Mouse (Mus musculus): Measurements from ENCODE around the gene Vmn1r225. TPM values are rescaled to one million over a fixed set of nuclear protein-coding genes. Genes with fewer than 3 reads are reported as not detected.

The Vmn1r225 gene
- not detected for polyA plus RNA-seq (2014; fragmentation: Illumina TruSeq; extraction: RNeasy Lipid Tissue Mini Kit (QIAGEN cat#74804); ENCODE audit: low read depth, low replicate concordance)

DNA sequence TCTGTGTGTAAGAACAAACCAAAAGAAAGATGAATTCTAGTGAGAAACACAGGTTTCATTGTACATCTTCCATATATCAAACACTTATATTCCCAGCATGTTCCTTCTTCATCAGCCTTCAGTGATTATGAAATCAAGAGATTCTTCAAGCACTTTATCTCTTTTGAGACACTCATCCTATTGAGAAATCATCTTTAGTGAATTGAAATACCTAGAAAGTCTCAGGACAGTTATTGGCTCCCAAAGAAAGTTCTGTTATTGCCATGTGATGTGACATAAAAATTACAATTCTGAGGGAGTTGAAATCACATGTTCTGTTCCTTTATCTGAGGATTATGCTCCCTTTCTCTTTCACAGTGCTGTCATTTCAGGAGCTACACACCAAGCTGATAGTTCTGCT is at the start of gene Vmn1r225:
Gene Vmn1r225 (plus strand): TSS at position 301 of the 400 bp plus-strand sequence.

DNA sequence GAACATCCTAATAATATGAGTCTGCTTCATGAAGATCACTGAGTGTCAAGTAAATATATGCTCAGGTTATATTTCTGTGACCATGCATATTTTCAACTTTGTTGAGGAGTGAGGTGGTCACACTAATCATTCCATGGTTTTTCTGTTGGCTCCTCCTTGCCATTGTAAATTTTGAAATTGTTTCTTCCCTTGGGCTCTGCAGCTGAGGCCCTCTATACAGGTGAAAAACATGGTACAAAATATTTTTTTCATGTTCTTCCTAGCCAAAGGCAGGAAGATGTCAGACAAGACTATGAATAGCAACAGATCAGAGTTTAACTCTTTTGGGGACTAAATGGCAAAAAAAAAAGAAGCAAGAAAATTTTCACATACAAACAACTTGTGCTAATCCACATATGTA is 16.7 kb upstream of the Vmn1r225 start, which contains the start of gene Vmn2r108:
Gene Vmn2r108 (minus strand): TSS at position 101 of the 400 bp plus-strand sequence.

Other genes starting within 250 kb of the Vmn1r225 start
- not detected for gene Vmn2r106, start 212.6 kb upstream of the Vmn1r225 start, polyA plus RNA-seq (2014; fragmentation: Illumina TruSeq; extraction: RNeasy Lipid Tissue Mini Kit (QIAGEN cat#74804); ENCODE audit: low read depth, low replicate concordance)
- gene Vmn2r107, start 152.9 kb upstream of the Vmn1r225 start, polyA plus RNA-seq (2014; fragmentation: Illumina TruSeq; extraction: RNeasy Lipid Tissue Mini Kit (QIAGEN cat#74804); ENCODE audit: low read depth, low replicate concordance), result not detected
- gene Vmn1r224, start 84.0 kb upstream of the Vmn1r225 start, polyA plus RNA-seq (2014; fragmentation: Illumina TruSeq; extraction: RNeasy Lipid Tissue Mini Kit (QIAGEN cat#74804); ENCODE audit: low read depth, low replicate concordance), result not detected
- not detected for gene Vmn2r108, start 16.8 kb upstream of the Vmn1r225 start, polyA plus RNA-seq (2014; fragmentation: Illumina TruSeq; extraction: RNeasy Lipid Tissue Mini Kit (QIAGEN cat#74804); ENCODE audit: low read depth, low replicate concordance)
- gene Vmn2r109, start 66.6 kb downstream of the Vmn1r225 start, polyA plus RNA-seq (2014; fragmentation: Illumina TruSeq; extraction: RNeasy Lipid Tissue Mini Kit (QIAGEN cat#74804); ENCODE audit: low read depth, low replicate concordance), result not detected
- not detected for gene Vmn2r110, start 98.3 kb downstream of the Vmn1r225 start, polyA plus RNA-seq (2014; fragmentation: Illumina TruSeq; extraction: RNeasy Lipid Tissue Mini Kit (QIAGEN cat#74804); ENCODE audit: low read depth, low replicate concordance)
- not detected for gene Fpr-rs3, start 126.7 kb downstream of the Vmn1r225 start, polyA plus RNA-seq (2014; fragmentation: Illumina TruSeq; extraction: RNeasy Lipid Tissue Mini Kit (QIAGEN cat#74804); ENCODE audit: low read depth, low replicate concordance)
- not detected for gene Vmn1r226, start 184.7 kb downstream of the Vmn1r225 start, polyA plus RNA-seq (2014; fragmentation: Illumina TruSeq; extraction: RNeasy Lipid Tissue Mini Kit (QIAGEN cat#74804); ENCODE audit: low read depth, low replicate concordance)
- gene Vmn1r227, start 231.7 kb downstream of the Vmn1r225 start, polyA plus RNA-seq (2014; fragmentation: Illumina TruSeq; extraction: RNeasy Lipid Tissue Mini Kit (QIAGEN cat#74804); ENCODE audit: low read depth, low replicate concordance), result not detected